In the genomic region with DNA sequence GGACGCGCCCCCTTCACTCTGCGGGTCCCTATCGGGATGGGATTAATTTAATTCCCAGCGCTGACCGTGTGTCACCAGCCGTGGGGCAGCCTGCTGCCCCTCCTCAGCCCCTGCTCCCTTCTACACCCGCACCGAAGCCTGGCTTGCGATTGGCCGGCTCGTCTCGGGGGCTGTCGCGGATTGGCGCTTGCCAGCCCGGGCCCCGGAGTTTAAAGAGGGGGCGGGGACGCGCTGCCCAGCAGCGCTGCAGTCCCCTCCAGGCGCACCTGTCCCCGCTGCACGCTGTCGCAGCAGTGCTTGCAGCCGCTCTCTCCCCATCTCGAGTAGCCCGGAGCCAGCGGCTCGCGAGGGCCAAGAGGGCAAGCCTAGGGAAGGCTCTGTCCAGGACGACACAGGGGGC, we compare ENCODE assay signal across 10 mouse cellular contexts. TPM values are rescaled to one million over a fixed set of nuclear protein-coding genes. Genes with fewer than 3 reads are reported as not detected.
DNase-seq lines count a peak whose midpoint lies in the region; ATAC-seq and TF ChIP-seq lines count a peak whose summit lies in the region.
"Had no signal": no experiment of that assay in that cellular context is flagged by ENCODE, and none has a peak within 500 bp of the region (broad histone marks: within the 10 kb centered on the region; RNA-seq: fewer than 3 reads in every experiment).

Gene Cldn11, plus strand, starts transcription at position 215 of the 400 bp plus-strand sequence.

- no peak for TF ChIP-seq EP300 in heart, postnatal 0 days (IDR thresholded peaks at IDR 0.05; ENCODE audit: low read depth)

- H3K4me2 ChIP-seq in heart, embryonic 13.5 days = peak within 1 kb of the TSS; percentile 80
- peak within 1 kb of the TSS; percentile 75 for H3K4me2 ChIP-seq in heart, postnatal 0 days (ENCODE audit: low read depth, low read length)
- peak within 1 kb of the TSS; percentile 55 for H3K4me2 ChIP-seq in lung, embryonic 16.5 days (ENCODE audit: low read depth, low read length)

- peaks cover 13% of the 10 kb centered on the region for H3K4me1 ChIP-seq in heart, embryonic 13.5 days
- H3K4me1 ChIP-seq in heart, postnatal 0 days (ENCODE audit: control insufficient read depth, insufficient read depth) = peaks cover 7% of the 10 kb centered on the region; the same call in 1 of the 2 replicates
- no peaks in the 10 kb centered on the region for H3K4me1 ChIP-seq in lung, embryonic 16.5 days (replicated peaks; ENCODE audit: control insufficient read depth, insufficient read depth, low read length)
- H3K4me1 ChIP-seq in small intestine, adult 2 months (ENCODE audit: control insufficient read depth, insufficient read depth, insufficient read length, low read length) = peaks cover 2% of the 10 kb centered on the region; the same call in 1 of the 2 replicates

- WGBS in heart, embryonic 13.5 days = under 1% methylated on average over 33 of the region's 33 CpGs
- under 1% methylated on average over 33 of the region's 33 CpGs for WGBS in heart, postnatal 0 days
- WGBS in lung, embryonic 16.5 days = 1% methylated on average over 33 of the region's 33 CpGs
- under 1% methylated on average over 33 of the region's 33 CpGs for WGBS in small intestine, adult 2 months

- no peaks in the 10 kb centered on the region for H3K36me3 ChIP-seq in heart, embryonic 13.5 days
- H3K36me3 ChIP-seq in heart, postnatal 0 days (replicated peaks; ENCODE audit: control insufficient read depth, insufficient read depth, low read length) = no peaks in the 10 kb centered on the region
- H3K36me3 ChIP-seq in lung, embryonic 16.5 days (ENCODE audit: control insufficient read depth, insufficient read depth, low read length) = no peaks in the 10 kb centered on the region
- no peaks in the 10 kb centered on the region for H3K36me3 ChIP-seq in small intestine, adult 2 months (ENCODE audit: control insufficient read depth, insufficient read depth, low read length)

- no peak for TF ChIP-seq POLR2A in small intestine, adult 2 months (IDR thresholded peaks at IDR 0.05; ENCODE audit: low read depth, low read length)

- H3K4me3 ChIP-seq in heart, embryonic 13.5 days = peak within 1 kb of the TSS; percentile 49
- H3K4me3 ChIP-seq in heart, postnatal 0 days (ENCODE audit: low read depth, low read length) = peak within 1 kb of the TSS; percentile 41
- H3K4me3 ChIP-seq in lung, embryonic 16.5 days (ENCODE audit: low read length) = peak within 1 kb of the TSS; percentile 32
- H3K4me3 ChIP-seq in small intestine, adult 2 months (ENCODE audit: low read depth, low read length) = peak within 1 kb of the TSS; percentile 13

- DNase-seq in heart, adult 9 months (ENCODE audit: low spot score in 2 of 2) = no peak
- DNase-seq in cerebellum, postnatal 14 days = peak; percentile 59 to 64
- DNase-seq in heart, postnatal 0 days (ENCODE audit: low spot score) = peak; percentile 34
- peak; percentile 32 to 60 for DNase-seq in layer of hippocampus, postnatal 10 days (ENCODE audit: low spot score in 2 of 2)
- DNase-seq in spleen, postnatal 4 days (ENCODE audit: low spot score in 2 of 2) = no peak

- TF ChIP-seq CTCF in heart, postnatal 0 days (IDR thresholded peaks at IDR 0.05; ENCODE audit: low read depth) = no peak
- no peak for TF ChIP-seq CTCF in small intestine, adult 2 months (IDR thresholded peaks at IDR 0.05; ENCODE audit: extremely low read depth, insufficient read length, insufficient replicate concordance, low read depth, low read length)

- ATAC-seq in heart, embryonic 13.5 days (ENCODE audit: extremely low read depth, insufficient number of reproducible peaks, low FRiP score, low TSS enrichment) = peak; percentile 49; the same call in 1 of the 2 replicates
- ATAC-seq in heart, postnatal 0 days (ENCODE audit: insufficient read depth, low read depth) = peak; percentile 49
- peak; percentile 86 for ATAC-seq in lung, embryonic 16.5 days (ENCODE audit: low read depth)

- peak within 1 kb of the TSS; percentile 67 for H3K9ac ChIP-seq in heart, embryonic 13.5 days
- no peak within 1 kb of the TSS for H3K9ac ChIP-seq in heart, postnatal 0 days (replicated peaks; ENCODE audit: low read depth, low read length)
- H3K9ac ChIP-seq in lung, embryonic 16.5 days (ENCODE audit: low read length) = no peak within 1 kb of the TSS

- no peak within 1 kb of the TSS for H3K27ac ChIP-seq in heart, embryonic 13.5 days (replicated peaks)
- H3K27ac ChIP-seq in heart, postnatal 0 days (ENCODE audit: low read depth) = no peak within 1 kb of the TSS
- no peak within 1 kb of the TSS for H3K27ac ChIP-seq in lung, embryonic 16.5 days (ENCODE audit: low read length)
- no peak within 1 kb of the TSS for H3K27ac ChIP-seq in small intestine, adult 2 months (ENCODE audit: insufficient read depth, low read depth, low read length)

- no peaks in the 10 kb centered on the region for H3K9me3 ChIP-seq in heart, embryonic 13.5 days
- H3K9me3 ChIP-seq in heart, postnatal 0 days (replicated peaks; ENCODE audit: control insufficient read depth, low read length) = no peaks in the 10 kb centered on the region
- H3K9me3 ChIP-seq in lung, embryonic 16.5 days (ENCODE audit: control insufficient read depth, low read length) = no peaks in the 10 kb centered on the region

- H3K27me3 ChIP-seq in heart, embryonic 13.5 days (replicated peaks) = peaks cover 50% of the 10 kb centered on the region
- H3K27me3 ChIP-seq in heart, postnatal 0 days (ENCODE audit: control insufficient read depth, insufficient read depth, low read length) = peaks cover 30% of the 10 kb centered on the region
- peaks cover 8% of the 10 kb centered on the region; the same call in 1 of the 2 replicates for H3K27me3 ChIP-seq in lung, embryonic 16.5 days (ENCODE audit: control insufficient read depth, insufficient read depth, low read depth, low read length)
- peaks cover 10% of the 10 kb centered on the region; the same call in 1 of the 2 replicates for H3K27me3 ChIP-seq in small intestine, adult 2 months (ENCODE audit: control insufficient read depth, insufficient read depth, low read length)

RNA-seq across cellular contexts. Expression of gene Cldn11, which starts in this region (rescaled TPM):
- polyA plus RNA-seq in heart, embryonic 13.5 days (2015; fragmentation: Nextera tagmentation; extraction: Ambion mirVana) = 4.8 and 7.3 TPM in 2 replicates
- 5.6 and 9.3 TPM in 2 replicates for total RNA-seq in heart, postnatal 0 days (2014; rRNA removed; ENCODE audit: low replicate concordance)
- 4.8 and 6.0 TPM in 2 replicates for polyA plus RNA-seq in heart, postnatal 0 days (2015; fragmentation: Nextera tagmentation; extraction: Ambion mirVana)
- 10 to 100 TPM; 22.5 to 24.5 TPM for total RNA-seq in layer of hippocampus, postnatal 10 days (2021)
- polyA plus RNA-seq in lung, embryonic 16.5 days (2015; fragmentation: Nextera tagmentation; extraction: Ambion mirVana) = 5.0 and 5.8 TPM in 2 replicates
- polyA plus RNA-seq in small intestine, adult 2 months (2012; rRNA removed) = 0.06 and 0.42 TPM in 2 replicates
- total RNA-seq: MEL had no signal
- polyA plus RNA-seq: liver, adult 2 months had no signal

Comparison
In these comparisons a context has a peak if more than half of its experiments do, and no peak if none do; other contexts are left out.
1. DNase-seq: peak in cerebellum, postnatal 14 days (2 of 2), heart, postnatal 0 days (single experiment) and layer of hippocampus, postnatal 10 days (2 of 2); none in heart, adult 9 months (0 of 2) and spleen, postnatal 4 days (0 of 2).
2. Peak in every context shown above with its lines, with median percentiles within 50 percentile points of each other: ATAC-seq, H3K4me2 ChIP-seq and H3K4me3 ChIP-seq.